Mouse (Mus musculus): ENCODE measurements around the gene Msmo1. TPM values are rescaled to one million over a fixed set of nuclear protein-coding genes. Genes with fewer than 3 reads are reported as not detected.

Gene Msmo1
- polyA plus RNA-seq, 1 experiment from 2014 or later: 160 TPM

- H3K27ac ChIP-seq (replicated peaks): no peak overlapping the region
- no peaks in the 10 kb centered on the region for H3K36me3 ChIP-seq (ENCODE audit: control insufficient read depth, insufficient read depth, low read length)
- H3K4me3 ChIP-seq (ENCODE audit: low read depth, low read length): no peak overlapping the region
- no peak overlapping the region for H3K4me2 ChIP-seq (replicated peaks; ENCODE audit: low read depth)
- H3K27me3 ChIP-seq (ENCODE audit: control insufficient read depth, insufficient read depth, low read length): no peaks in the 10 kb centered on the region
- no peaks in the 10 kb centered on the region for H3K4me1 ChIP-seq (replicated peaks; ENCODE audit: control insufficient read depth, insufficient read depth)
- DNase-seq (ENCODE audit: low spot score) (no peak), ATAC-seq (ENCODE audit: low FRiP score, low TSS enrichment) (no peak)
- no peak overlapping the region for H3K9ac ChIP-seq (ENCODE audit: low read length)
- no peaks in the 10 kb centered on the region for H3K9me3 ChIP-seq (ENCODE audit: control insufficient read depth, low read length)
- WGBS: 67% methylated on average over 2 of the region's 2 CpGs
- TF ChIP-seq CTCF (IDR thresholded peaks at IDR 0.05; ENCODE audit: low read depth) (no peak), EP300 (optimal IDR thresholded peaks at IDR 0.05) (no peak)
Observed at GRCm38 (mm10) chr8:64672920-64673319, 60.7 kb downstream of the Msmo1 start.

GRCm38 (mm10) chr8:64671937-64672336, 61.7 kb downstream of the Msmo1 start:
- ATAC-seq (ENCODE audit: low FRiP score, low TSS enrichment): no peak
- no peak overlapping the region for H3K9ac ChIP-seq (ENCODE audit: low read length)
- no peak overlapping the region for H3K4me2 ChIP-seq (replicated peaks; ENCODE audit: low read depth)
- no peak overlapping the region for H3K4me3 ChIP-seq (ENCODE audit: low read depth, low read length)
- no peak overlapping the region for H3K27ac ChIP-seq (replicated peaks)
- no peaks in the 10 kb centered on the region for H3K27me3 ChIP-seq (ENCODE audit: control insufficient read depth, insufficient read depth, low read length)
- no peaks in the 10 kb centered on the region for H3K9me3 ChIP-seq (ENCODE audit: control insufficient read depth, low read length)
- TF ChIP-seq CTCF (IDR thresholded peaks at IDR 0.05; ENCODE audit: low read depth) (no peak), EP300 (optimal IDR thresholded peaks at IDR 0.05) (no peak)
- WGBS: 23% methylated on average over 1 of the region's 1 CpGs
- no peak for DNase-seq (ENCODE audit: low spot score)
- H3K36me3 ChIP-seq (ENCODE audit: control insufficient read depth, insufficient read depth, low read length): no peaks in the 10 kb centered on the region
- no peaks in the 10 kb centered on the region for H3K4me1 ChIP-seq (replicated peaks; ENCODE audit: control insufficient read depth, insufficient read depth)

Other genes with a start within 250 kb of the Msmo1 start
- gene Cpe, start 40.7 kb downstream of the Msmo1 start, polyA plus RNA-seq (2015; fragmentation: Nextera tagmentation; extraction: Ambion mirVana): 133 and 175 TPM in 2 replicates
- gene Klhl2, start 116.2 kb upstream of the Msmo1 start, polyA plus RNA-seq (2015; fragmentation: Nextera tagmentation; extraction: Ambion mirVana): 13.4 and 14.0 TPM in 2 replicates
- gene Tmem192, start 213.4 kb upstream of the Msmo1 start, polyA plus RNA-seq (2015; fragmentation: Nextera tagmentation; extraction: Ambion mirVana): 36.6 and 37.2 TPM in 2 replicates

Data from stomach, postnatal 0 days (tissue).